Mouse (Mus musculus) spleen, postnatal 14 days (tissue): ENCODE measurements at regions not wholly inside any gene's neighbourhood (a gene's known extent, or its start where the extent isn't known, plus 50 kb on each side); places are given as distances from the start of the nearest gene placed in this dataset.

Source experiments
- DNase-seq, 2 experiments: peaks; one replicate each; pipeline ENCODE4 v3.0.0; 2021 to 2022; ENCODE audit warnings: low spot score in 2 of 2

DNA sequence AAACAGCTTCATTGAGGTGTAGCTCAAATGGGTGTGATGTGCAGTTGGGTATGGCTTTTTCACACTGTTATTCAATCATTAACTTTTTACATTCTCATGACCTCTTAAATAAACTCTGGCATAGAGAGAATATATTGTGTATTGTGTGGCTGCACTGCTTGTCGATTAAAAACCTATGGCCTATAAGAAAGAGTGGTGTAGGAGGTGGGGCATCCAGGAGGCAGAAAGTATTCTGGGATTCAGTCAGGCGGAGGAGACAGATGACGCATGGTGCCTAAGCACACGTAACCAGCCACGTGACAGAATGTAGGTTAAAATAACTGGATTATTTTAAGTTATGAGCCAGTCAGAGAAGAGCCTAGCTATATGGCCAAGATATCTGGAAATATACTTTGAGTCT is 78.2 kb upstream of the Slc16a7 start:
- no peak for DNase-seq

DNA sequence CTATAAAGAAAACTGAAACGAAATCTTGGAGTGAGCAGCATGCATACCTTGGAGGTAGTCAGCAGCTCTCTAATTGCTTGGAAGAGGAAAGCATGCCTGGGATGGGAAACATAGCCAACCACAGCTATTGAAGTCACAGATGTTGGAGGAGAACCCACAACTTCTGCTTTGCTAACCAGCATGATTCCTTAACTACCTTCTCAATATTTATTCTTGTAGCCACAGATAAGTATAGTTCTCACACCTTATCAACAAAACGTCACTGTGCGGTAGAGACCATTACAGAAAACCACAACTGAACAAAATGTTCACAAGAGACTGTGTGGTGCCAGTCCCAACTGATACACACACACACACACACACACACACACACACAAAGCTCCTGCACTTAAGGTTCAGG is 99.1 kb upstream of the Slc16a7 start:
- DNase-seq: no peak

DNA sequence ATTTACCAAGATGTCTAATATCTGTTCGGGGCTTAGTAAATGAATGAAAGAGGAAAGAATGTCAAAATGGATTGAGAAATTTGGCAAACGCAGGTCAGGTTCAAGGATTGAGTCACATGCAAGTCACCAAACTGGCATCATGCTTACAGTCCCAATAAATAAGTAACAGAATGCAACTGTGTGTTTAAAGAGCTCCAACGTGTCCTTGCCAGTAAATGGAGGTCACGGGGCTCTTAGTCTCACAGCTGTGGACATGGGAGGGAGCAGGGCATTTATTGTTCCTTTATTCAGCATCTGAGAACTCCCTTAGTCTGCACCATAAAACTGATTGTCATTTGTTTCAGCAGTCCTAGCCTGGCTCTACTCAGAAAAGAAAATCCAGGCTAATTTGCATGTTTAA is 101.1 kb upstream of the Slc16a7 start:
- DNase-seq: no peak

DNA sequence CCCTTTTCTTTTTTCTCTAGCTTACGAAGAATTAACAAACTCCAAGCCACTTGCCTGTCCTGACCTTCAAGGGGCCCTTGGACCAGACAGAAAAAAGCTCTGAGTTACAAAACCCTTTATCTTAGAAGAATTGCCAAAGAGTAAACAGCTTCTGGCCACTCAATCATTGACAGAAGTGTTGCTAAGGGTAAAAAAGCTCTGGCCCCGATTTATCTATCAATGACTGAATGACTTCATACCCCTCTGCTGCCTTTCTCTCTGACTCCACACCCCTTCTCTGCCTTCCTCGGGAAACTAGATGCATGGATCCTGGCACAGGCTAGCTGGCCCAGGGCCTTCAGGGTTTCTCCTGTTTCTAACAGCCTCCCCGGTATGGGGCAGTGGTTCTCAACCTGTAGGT is 105.2 kb upstream of the Slc16a7 start:
- DNase-seq: no peak

DNA sequence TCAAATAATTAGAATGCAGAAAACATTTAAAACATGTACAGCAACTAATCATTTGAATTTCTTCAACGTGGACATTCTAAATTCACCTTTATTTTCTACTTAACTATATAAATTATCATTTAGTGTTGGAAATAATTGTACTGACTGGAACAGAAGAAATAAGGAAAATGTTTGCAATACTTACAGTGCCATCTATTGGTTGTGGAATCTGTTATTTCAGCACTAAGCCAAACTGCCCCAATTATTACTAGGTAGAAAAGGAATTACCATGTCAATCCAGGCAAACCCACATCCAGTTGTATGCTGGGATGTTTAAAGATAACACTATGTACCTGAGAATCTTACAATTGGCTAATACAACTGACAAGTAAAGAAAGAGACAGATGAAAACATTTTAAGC is 109.1 kb upstream of the Slc16a7 start:
- DNase-seq: no peak

DNA sequence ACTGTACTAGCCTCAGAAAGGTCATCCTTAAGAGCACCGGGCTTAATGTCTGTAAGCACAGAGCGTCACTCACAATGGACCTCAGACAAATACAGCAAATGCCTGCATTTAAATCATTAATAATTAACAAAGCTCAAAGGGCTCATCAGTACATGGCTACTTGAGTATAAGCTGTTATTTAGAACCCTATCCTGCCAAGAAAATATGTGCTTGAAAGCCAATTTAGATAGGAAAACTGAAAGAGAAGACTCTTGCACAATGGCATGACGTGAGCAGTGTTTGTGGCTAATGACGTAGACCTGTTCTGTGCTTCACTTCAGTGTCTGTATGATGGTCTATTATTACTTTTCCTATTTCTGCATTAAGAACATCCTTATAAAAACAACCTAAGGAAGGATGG is 111.1 kb upstream of the Slc16a7 start:
- DNase-seq: no peak

DNA sequence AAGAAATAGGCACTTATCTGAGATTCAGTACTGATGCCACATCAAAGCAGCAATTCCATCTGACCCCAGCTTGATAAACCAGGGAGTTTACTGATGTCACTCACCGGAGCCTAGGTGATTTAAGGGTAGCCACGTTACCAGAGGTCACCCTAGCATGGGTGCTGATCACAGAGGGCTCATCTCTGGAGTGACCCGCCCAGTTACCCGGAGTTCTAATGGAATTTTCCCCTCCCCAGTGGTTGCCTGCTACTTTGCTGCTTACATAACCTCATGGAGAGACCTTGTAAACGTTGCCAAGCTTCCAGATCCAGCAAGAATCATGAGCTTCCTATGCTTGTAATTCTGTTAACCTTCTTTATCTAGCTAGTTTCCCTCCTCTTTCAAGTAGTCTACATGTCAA is 125.8 kb upstream of the Slc16a7 start:
- no peak for DNase-seq

DNA sequence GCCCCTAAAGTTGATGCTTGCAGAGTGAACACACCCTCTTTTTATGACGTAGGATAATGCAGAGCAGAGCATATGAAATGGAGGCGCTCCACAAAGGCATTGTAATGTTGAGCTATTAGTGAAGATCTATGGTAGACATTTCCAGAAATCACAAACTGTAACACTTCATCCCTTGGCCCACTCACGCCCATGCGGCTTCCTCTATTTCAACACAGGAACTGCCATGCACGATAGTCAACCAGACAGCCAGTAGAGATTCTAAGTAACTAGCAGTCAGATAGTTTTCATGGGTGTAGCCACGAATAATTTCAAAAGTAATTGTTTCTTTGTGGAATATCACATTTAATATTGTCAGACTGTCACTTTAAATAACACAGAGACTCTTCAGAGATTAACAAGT is 141.6 kb upstream of the Slc16a7 start:
- DNase-seq: no peak

DNA sequence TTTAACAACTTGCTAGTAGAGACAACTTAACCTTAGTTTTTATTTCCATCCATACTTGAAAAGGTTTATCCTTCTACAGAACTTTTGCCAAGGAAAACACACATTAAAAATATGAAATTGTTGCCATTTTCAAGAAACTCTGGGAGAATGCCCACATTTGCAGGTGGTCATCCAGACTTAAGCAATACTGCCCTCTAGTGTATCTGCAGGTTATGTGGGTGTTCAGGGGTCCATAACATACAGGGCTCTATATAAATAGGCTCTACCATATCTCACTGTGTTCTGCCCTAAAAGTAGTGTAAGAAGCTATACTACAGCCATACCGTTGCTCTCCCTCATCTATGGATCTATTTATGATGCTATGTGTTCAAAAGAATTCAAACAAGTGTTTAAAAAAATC is 149.1 kb upstream of the Slc16a7 start:
- no peak for DNase-seq

DNA sequence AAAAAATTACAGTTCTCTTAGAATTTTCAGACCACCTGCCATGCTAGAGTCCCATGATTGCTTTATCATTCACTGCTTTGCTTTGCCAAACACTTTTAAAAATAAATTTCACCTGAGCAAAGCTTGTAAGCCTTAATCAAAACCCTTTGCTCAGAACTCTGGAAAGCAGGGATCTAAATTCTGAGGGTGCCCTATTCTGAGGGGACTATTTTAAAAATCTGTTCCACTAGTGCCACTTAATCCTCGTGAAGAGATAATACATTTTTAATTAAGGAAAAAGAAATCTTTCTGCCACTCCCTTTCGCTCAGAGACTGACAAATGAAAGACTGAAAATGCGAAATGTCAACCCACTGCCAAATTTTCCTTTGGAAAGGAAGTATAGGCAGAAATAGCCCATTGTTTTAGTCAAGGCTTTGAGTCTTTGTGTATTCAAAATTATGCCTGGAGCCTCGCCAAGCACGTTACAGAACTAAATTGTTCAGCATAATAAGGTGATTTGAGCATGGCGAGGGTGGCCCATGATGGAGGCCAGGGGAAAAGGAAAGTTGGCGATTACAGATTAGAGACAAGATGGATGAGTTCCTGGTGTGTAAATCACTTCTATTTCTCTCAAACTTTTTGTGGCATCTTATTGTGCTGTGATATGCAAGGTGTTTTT is 197.4 kb upstream of the Slc16a7 start:
- no peak for DNase-seq

DNA sequence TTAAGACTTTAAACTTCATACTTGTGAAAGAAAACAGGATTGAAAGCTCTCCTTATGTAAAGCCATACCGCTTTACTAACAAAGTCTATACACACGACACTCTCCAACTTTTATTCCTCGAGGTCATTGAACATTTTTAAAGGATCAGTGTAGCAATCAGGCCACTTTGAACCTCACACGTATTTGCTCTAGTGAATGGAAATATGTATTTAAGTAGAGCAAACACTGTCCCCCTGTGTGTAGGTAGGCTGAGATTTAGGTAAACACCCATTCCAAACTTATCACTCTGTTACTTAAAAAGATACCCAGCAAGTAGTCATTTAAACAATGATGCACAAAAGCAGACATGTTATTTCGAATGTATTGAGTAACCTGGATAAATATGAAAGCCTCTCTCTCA is 203.7 kb upstream of the Slc16a7 start:
- no peak for DNase-seq

DNA sequence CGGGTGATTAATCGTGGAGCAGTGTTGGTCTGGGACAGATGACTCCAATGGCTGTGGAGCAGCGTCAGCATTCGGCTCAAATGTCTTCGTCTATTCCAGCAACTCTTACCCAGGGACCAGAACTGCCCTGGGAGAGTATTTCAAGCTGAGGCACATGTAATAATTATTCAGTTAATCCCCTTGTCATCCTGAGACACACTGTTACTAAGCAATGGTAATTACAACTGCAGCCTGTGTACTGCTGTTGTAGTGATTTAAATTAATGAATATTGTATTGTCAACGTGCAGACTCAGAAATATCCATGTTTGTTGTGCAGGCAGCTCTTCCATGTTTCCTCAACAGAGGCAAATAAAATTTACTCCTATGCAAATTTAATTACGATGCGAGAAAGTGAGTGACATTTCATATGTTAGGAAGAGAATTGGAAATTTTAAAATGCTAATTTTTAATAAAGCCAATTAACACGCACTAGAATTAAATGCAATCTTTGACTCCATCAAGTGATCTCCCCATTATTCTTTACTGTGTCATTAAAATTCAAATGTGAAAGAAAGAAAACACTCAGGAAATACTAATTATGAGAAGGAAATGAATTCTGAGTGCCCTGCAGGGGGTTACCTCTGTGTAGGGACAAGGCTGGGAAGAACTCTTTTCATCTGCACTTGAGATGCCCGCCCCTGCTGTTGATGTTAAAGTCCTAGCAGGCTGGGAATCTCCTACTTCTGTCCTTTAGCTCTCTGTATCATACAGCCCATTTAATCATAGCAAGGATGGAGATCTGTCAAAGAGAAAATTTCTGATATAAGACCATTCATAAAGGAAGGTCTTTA is 218.7 kb upstream of the Slc16a7 start:
- DNase-seq: no peak

DNA sequence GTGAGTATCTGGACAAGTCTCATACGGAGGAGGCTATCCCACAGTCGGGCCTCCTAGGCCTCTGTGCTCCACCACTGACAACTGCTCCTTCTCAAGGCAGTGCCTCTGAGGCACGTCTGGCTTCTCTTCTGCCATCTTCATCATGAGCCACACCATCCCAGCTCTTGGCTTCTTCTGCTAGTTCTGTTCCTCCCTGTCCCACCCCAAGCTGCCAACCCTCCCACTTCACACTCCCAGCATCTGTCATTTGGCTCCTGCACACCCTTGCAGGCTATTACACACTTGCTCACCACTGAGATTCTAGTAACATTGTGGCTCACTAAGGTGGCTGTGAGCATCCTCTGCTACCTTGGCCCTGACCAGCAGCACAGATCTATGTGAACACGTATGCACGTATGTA is 221.1 kb upstream of the Slc16a7 start:
- no peak for DNase-seq

DNA sequence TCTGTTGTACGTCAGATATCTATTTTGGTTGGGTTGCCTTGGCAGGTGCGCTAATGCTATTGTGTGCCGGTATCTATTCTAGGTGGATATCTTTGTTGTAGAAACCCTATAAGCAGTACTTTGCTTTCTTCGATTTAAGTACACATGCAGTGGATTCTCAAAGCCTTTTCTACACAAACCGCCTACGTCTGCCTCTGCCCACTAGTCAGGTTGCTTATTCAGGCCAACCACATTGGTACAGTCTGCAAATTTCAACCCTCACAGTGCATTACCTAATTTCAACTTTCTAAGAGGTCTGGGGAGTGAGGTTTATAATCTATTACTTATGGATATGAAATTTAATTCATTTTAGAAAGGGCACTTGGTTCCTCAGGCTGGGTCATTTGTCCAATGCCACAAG is 223.5 kb upstream of the Slc16a7 start:
- DNase-seq: no peak

DNA sequence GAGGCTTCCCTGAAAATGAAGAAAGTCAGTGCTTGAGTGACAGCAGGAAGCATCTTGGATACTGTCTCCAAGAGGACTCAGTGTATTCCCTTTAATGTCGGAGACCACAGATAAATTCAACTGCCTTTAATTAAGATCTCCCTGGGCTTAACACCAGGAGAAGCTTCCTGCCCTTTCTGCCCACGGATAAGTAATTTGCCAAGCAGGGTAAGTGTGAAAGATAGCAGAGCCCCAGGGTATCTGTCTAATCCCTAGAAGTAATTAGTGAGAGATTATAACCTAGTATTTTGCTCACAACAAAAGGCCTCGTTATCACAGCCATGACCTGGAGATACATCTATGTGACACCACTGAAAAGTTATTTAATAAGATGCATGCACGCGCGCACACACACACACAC is 232.1 kb upstream of the Slc16a7 start:
- no peak for DNase-seq

DNA sequence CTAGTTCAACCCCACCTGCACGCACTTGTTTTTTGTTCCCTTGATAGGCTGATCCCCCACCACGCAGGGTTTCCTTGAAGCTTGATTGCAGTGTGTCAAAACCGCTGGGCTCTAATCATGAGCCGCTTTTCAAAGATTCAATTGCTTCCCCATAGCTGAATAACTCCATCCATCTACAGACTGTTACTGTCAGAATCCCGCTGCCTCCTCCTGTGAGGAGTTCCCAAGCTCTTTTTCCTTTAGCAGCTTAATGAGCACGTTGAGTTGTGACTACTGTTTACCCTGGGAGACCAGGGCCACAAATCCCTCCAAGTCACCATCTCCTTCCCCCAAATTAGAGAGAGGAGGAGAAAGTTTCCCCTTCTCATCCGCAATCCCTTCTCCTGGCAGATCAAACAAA is 234.6 kb upstream of the Slc16a7 start:
- DNase-seq: no peak

DNA sequence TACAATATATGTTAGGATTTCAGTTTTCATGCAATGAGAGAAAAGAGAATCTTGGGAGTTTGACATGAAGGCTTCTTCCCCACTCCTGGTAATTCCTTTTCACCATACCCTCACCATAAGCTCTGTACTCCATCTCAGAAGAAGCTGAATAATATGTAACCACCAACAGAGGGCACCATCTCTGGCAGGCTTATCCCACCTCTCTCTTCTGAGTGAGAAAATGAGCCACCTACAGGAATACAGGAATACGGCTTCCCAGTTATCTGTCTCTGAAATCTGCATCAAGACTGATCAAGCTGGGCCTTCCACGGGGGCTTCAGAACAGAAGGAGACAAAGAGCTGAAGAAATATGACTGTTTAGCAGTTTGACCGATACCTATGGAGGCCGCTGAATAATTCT is 278.6 kb upstream of the Slc16a7 start:
- no peak for DNase-seq

DNA sequence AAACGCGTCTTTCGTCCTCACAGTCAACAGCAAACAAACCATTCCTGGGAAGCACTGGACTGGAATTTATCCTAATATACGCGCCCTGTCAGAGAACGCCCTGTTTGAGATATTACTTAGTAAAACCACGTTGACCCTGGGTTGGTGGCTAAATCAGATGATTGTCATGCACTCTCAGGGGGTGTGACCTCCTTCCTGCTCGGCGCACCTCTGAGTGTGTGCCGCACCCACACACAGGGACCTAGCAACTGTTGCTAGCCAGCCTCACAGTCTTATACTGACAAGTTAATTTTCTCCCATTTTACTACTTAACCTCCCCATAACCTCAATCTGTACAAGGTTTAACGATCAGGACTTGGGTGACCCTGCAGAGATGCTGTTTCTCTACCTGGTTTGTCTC is 284.4 kb upstream of the Slc16a7 start:
- DNase-seq: no peak

DNA sequence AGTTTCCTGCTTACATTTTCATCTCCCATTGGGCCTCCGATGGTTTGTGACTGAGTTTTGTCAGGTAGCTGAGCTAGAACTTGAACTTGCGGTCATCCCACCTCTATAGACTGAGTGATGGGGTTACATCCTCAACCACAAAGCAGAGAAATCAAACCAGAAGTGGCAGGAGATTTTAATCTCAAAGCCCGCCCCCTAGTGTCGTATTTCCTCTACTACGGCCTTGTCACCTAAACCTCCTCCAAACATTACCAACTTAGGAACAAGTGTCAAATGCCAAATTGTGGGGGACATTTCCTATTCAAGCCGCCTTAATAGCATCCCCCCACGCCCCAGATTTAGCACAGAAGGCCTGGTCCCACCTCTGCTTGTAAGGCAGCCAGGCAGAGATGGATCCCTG is 286.3 kb upstream of the Lrig3 start:
- no peak for DNase-seq

DNA sequence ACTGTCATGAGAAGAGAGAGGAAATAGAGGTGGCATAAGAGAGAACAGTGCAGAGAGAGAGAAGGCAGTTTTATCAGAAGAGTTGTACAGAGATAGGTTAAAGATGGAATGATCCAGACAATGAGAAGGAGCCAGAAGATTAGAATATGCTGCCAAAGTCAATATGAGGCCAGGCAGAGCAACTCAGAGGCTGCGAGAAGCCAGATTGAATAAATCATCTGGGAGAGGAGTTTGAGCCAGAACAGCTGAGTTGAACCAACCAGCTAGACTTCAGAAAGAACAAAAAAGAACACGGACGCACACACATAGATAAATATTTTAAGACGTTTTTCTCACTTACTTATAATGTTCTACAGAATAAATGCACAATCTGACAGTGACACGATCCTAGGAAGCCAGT is 280.8 kb upstream of the Lrig3 start:
- no peak for DNase-seq

DNA sequence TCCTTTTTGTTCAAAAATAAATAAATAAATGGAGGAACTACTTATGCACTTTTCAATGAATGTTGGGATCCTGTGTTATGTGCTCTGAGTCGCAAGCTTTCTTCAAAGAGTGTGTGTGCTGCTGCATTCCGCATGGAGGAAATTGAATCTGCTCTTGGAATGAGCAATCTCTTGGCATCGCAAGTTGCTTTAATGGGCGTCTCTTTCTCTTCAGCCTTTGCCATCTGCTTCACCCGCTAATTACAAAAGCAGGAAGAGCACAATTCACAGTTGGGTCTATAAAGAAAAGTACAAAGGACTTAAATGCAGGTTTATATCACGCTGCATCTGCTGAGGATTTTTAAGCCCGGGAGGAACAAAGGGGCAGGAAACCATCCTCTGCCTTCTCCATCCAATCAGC is 272.5 kb upstream of the Lrig3 start:
- DNase-seq: no peak

DNA sequence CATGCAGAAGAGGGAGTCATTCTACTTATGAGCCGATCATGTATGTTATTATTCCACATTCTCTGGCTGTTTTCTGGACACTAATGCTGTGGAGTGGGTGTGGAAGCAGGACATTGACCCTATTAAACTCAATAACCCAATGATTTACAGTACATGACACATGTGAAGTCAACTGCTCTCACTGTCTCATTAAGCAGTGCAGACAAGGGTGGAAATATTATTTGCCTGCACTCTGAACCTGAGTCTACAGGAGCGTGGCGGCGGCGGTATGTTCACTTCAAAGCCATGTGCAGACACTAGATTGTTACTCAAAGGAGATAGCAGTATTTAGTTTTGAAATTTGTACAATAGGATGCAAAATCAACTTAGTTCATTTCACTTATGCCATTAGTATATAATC is 269.8 kb upstream of the Lrig3 start:
- no peak for DNase-seq

DNA sequence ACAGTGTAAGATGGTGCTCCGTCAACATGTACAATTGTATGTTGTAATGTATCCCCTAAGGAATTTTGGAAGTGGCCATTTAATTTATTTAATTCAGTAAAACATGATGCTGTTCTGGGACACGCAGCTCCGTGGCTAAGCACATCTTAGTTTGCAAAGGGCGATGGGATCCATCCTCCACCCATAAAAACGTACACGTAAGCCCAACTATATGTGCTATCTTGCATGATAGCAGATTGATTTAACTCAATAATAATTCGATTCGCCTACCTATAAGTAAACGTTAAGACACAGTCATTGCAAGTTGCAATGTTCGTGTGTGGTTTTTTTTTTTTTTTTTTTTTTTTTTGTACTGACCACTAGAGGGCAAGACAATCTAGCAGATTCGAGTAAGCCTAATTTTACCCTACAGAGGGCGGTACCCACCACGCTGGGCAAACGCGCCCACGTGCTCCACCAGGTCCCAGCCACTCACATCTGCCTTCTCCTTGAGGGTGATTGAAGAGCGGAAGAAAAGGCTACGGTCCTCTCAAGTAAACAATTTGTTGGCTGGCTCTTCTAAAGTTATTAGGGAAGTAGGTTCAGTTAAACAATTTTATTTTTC is 240.8 kb upstream of the Lrig3 start:
- peak in 1 of 2 experiments; percentile 17 for DNase-seq
